Mouse (Mus musculus): Measurements from ENCODE around the gene Vav3. TPM values are rescaled to one million over a fixed set of nuclear protein-coding genes. Genes with fewer than 3 reads are reported as not detected.

The Vav3 gene
- polyA plus RNA-seq, 1 experiment = 4.3 TPM

- TF ChIP-seq POLR2A (IDR thresholded peaks at IDR 0.05; ENCODE audit: control insufficient read depth, low read depth, low read length) (no peak), CTCF (IDR thresholded peaks at IDR 0.05; ENCODE audit: control insufficient read depth, insufficient read depth, insufficient replicate concordance, low read depth, low read length) (no peak)
- Histone ChIP-seq H3K27ac (ENCODE audit: control insufficient read depth, insufficient read depth, low read depth, low read length) (no peak overlapping the region), H3K4me1 (ENCODE audit: control insufficient read depth, insufficient read depth, low read length) (no peaks in the 10 kb centered on the region), H3K36me3 (ENCODE audit: control insufficient read depth, insufficient read depth, low read length) (no peaks in the 10 kb centered on the region), H3K27me3 (ENCODE audit: control insufficient read depth, insufficient read depth, low read length) (no peaks in the 10 kb centered on the region), H3K4me3 (ENCODE audit: control insufficient read depth, low read depth, low read length) (no peak overlapping the region)
Measured at GRCm38 (mm10) chr3:109732327-109733182, 392.1 kb downstream of the Vav3 start.

Other genes with a start within 250 kb of the Vav3 start
- gene Slc25a24, start 217.5 kb upstream of the Vav3 start, polyA plus RNA-seq (2012; rRNA removed) = 3.1 and 3.2 TPM in 2 replicates

Data from testis, adult 2 months (tissue).